Mouse (Mus musculus): ENCODE measurements at regions not wholly inside any gene's neighbourhood (a gene's known extent, or its start where the extent isn't known, plus 50 kb on each side); places are given as distances from the start of the nearest gene placed in this dataset.

GRCm38 (mm10) chr4:105708080-105708796 is 81.4 kb upstream of the Gm12728 start:
- TF ChIP-seq MAX (IDR thresholded peaks at IDR 0.05; ENCODE audit: low read depth) (no peak), POLR2A (IDR thresholded peaks at IDR 0.05; ENCODE audit: insufficient read length, low read depth) (no peak), MYOG (IDR thresholded peaks at IDR 0.05; ENCODE audit: control insufficient read depth in 1 of 3, insufficient read depth in 1 of 3, insufficient read length in 2 of 3, low read depth in 2 of 3) (no peak), REST (IDR thresholded peaks at IDR 0.05; ENCODE audit: insufficient read depth, insufficient read length) (no peak), USF1 (IDR thresholded peaks at IDR 0.05; ENCODE audit: low read depth) (no peak), TCF12 (IDR thresholded peaks at IDR 0.05; ENCODE audit: insufficient read depth, poor library complexity, severe bottlenecking) (no peak), MYOD1 (IDR thresholded peaks at IDR 0.05; ENCODE audit: control insufficient read depth in 1 of 3, insufficient read length in 2 of 3, low read depth in 2 of 3) (no peak), E2F4 (IDR thresholded peaks at IDR 0.05; ENCODE audit: insufficient read depth) (no peak)

Data from myocyte (in vitro differentiated cells).